Comparison of ENCODE assay signal across 1 mouse cellular context in the genomic region with DNA sequence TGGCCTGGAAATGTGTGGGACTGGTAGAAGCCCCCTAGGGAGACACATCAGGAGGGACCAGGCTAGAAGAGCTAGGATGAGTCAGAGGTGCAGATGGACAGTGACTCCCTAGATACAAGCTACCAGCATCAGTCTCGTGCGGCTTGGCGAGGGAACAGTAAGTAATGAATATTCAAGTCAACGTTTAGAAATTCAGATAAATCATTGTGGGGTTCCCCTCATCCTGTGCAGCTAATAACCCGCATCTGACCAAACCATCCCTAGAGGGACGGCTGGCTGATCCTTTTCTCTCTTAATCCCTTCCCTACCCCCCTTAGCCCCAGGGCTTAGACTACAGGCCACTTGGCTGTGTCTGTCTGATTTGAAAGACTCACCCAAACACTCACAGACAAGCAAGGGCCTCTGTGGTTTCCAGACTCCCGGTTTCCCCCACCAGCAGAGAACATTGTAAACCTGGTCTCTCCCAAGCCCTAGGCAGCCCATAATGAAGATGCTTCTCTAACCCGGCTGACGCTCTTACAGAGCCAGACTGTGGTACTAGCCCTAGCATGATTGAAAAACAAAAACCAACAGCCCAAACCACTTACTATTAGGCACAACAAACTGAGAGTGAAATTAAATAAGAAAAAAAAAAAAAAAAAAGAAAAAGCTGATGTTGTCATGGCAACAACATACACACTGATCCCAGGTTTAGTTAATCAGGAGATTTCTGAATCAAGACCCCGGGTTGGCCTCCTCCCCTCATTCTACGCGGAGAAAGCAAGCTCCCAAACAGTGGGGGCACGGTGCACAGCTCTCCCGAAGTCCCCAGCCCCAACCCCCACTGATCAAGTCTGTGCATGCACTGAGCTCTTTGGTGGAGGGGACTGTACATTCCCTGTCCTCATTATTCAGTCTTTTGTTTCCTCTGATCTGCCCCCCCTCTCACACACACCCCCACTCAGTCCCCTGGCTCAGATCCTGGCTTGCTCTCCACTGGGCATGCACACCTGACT.
A peak's percentile ranks its signal among the peaks of the same experiment; 100 is the strongest.
TF ChIP-seq lines count a peak whose summit lies in the region.

No protein-coding gene starts in this region.

TF ChIP-seq in CH12.LX, 34 proteins besides CTCF, POLR2A, EP300 and RAD21 (continued from another document):
- TF ChIP-seq RCOR1 (conservative IDR thresholded peaks at IDR 0.05; ENCODE audit: low read depth, low read length): no peak; the same call in 1 of the 2 replicates
- TF ChIP-seq TBP (conservative IDR thresholded peaks at IDR 0.05; ENCODE audit: low read depth, low read length): no peak
- peak; percentile 94 for TF ChIP-seq BHLHE40 (IDR thresholded peaks at IDR 0.05; ENCODE audit: low read depth, low read length)
- TF ChIP-seq SIN3A (IDR thresholded peaks at IDR 0.05; ENCODE audit: low read length): no peak
- peak; percentile 57; the same call in 1 of the 2 replicates for TF ChIP-seq ZNF384 (IDR thresholded peaks at IDR 0.05; ENCODE audit: low read depth, low read length)
- TF ChIP-seq CHD1 (IDR thresholded peaks at IDR 0.05; ENCODE audit: low read depth, low read length): no peak
- peak; percentile 19; the same call in 1 of the 2 replicates for TF ChIP-seq IRF4 (IDR thresholded peaks at IDR 0.05; ENCODE audit: low read depth, low read length)
- TF ChIP-seq ELF1 (IDR thresholded peaks at IDR 0.05; ENCODE audit: low read depth, low read length): no peak
- peak; percentile 80 for TF ChIP-seq ETS1 (conservative IDR thresholded peaks at IDR 0.05; ENCODE audit: low read depth, low read length)
- TF ChIP-seq POLR2AphosphoS2 (IDR thresholded peaks at IDR 0.05; ENCODE audit: low read depth, low read length): no peak
- 0 out of 2 replicates have a peak, but pooled peaks have one; percentile 22 for TF ChIP-seq CHD2 (IDR thresholded peaks at IDR 0.05; ENCODE audit: low read length)
- TF ChIP-seq MAFK (IDR thresholded peaks at IDR 0.05; ENCODE audit: insufficient replicate concordance, low read length): no peak
